ENCODE assay signal across 8 mouse cellular contexts in the genomic region with DNA sequence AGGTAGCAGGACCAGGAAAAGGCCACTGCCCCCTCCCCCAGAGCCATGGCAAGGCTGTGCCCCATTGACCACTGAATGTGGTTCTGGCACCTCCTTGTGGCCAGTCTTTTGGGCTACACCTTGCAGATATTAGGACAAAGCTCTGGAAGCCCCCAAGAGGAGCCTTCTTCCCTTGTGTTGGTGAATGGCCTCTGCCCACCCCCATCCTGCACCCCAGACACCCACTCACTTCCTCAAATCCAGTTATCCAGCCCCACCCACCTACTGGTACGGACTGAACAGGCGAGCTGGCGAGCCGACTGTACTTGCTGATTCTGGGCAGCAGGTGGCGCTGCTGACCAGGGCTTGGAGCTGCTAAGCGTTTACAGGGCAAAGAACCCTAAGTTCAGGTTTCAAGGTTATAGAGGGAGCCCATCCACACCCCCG. TPM values are rescaled to one million over a fixed set of nuclear protein-coding genes. Genes with fewer than 3 reads are reported as not detected.
DNase-seq lines count a peak whose midpoint lies in the region; ATAC-seq and TF ChIP-seq lines count a peak whose summit lies in the region.

No protein-coding gene starts in this region.

- no peak for TF ChIP-seq POLR2A in bone marrow macrophage, adult 2 months (IDR thresholded peaks at IDR 0.05; ENCODE audit: borderline replicate concordance, low read depth, low read length)

- H3K36me3 ChIP-seq in embryonic facial prominence, embryonic 15.5 days: no peaks in the 10 kb centered on the region
- H3K36me3 ChIP-seq in heart, embryonic 10.5 days: no peaks in the 10 kb centered on the region
- no peaks in the 10 kb centered on the region for H3K36me3 ChIP-seq in kidney, embryonic 14.5 days (ENCODE audit: control insufficient read depth, insufficient read depth, low read length)
- no peaks in the 10 kb centered on the region for H3K36me3 ChIP-seq in limb, embryonic 15.5 days
- H3K36me3 ChIP-seq in midbrain, postnatal 0 days (ENCODE audit: insufficient read depth, low read length): no peaks in the 10 kb centered on the region

- no peak overlapping the region for H3K9ac ChIP-seq in embryonic facial prominence, embryonic 15.5 days
- no peak overlapping the region for H3K9ac ChIP-seq in kidney, embryonic 14.5 days (ENCODE audit: low read depth, low read length)
- H3K9ac ChIP-seq in limb, embryonic 15.5 days: no peak overlapping the region
- H3K9ac ChIP-seq in midbrain, postnatal 0 days (replicated peaks; ENCODE audit: low read length, poor library complexity, severe bottlenecking): no peak overlapping the region

- H3K9me3 ChIP-seq in embryonic facial prominence, embryonic 15.5 days (replicated peaks): no peaks in the 10 kb centered on the region
- H3K9me3 ChIP-seq in heart, embryonic 10.5 days: no peaks in the 10 kb centered on the region
- no peaks in the 10 kb centered on the region for H3K9me3 ChIP-seq in kidney, embryonic 14.5 days (ENCODE audit: control insufficient read depth, low read length)
- H3K9me3 ChIP-seq in limb, embryonic 15.5 days: no peaks in the 10 kb centered on the region
- H3K9me3 ChIP-seq in midbrain, postnatal 0 days (ENCODE audit: low read length): no peaks in the 10 kb centered on the region

- WGBS in embryonic facial prominence, embryonic 15.5 days: 1% methylated on average over 7 of the region's 7 CpGs
- WGBS in heart, embryonic 10.5 days: under 1% methylated on average over 7 of the region's 7 CpGs
- under 1% methylated on average over 7 of the region's 7 CpGs for WGBS in kidney, embryonic 14.5 days
- WGBS in limb, embryonic 15.5 days: 0% methylated on average over 7 of the region's 7 CpGs
- under 1% methylated on average over 7 of the region's 7 CpGs for WGBS in midbrain, postnatal 0 days

- peak overlapping the region; percentile 46 for H3K4me2 ChIP-seq in embryonic facial prominence, embryonic 15.5 days (replicated peaks)
- H3K4me2 ChIP-seq in kidney, embryonic 14.5 days (replicated peaks; ENCODE audit: low read depth, low read length): peak overlapping the region; percentile 25
- peak overlapping the region; percentile 45 for H3K4me2 ChIP-seq in limb, embryonic 15.5 days
- H3K4me2 ChIP-seq in midbrain, postnatal 0 days (ENCODE audit: low read depth, low read length, poor library complexity, severe bottlenecking): peak overlapping the region; percentile 52

- peaks cover 13% of the 10 kb centered on the region for H3K4me1 ChIP-seq in bone marrow macrophage, adult 2 months (ENCODE audit: control insufficient read depth, insufficient read depth, low read length)
- peaks cover 42% of the 10 kb centered on the region for H3K4me1 ChIP-seq in embryonic facial prominence, embryonic 15.5 days
- H3K4me1 ChIP-seq in heart, embryonic 10.5 days: peaks cover 39% of the 10 kb centered on the region
- H3K4me1 ChIP-seq in kidney, embryonic 14.5 days (ENCODE audit: control insufficient read depth, insufficient read depth, low read length): peaks cover 30% of the 10 kb centered on the region
- peaks cover 48% of the 10 kb centered on the region for H3K4me1 ChIP-seq in limb, embryonic 15.5 days
- H3K4me1 ChIP-seq in midbrain, postnatal 0 days (ENCODE audit: insufficient read depth, low read length): 0 out of 2 replicates have a peak, but pooled peaks cover 5% of the 10 kb centered on the region

- ATAC-seq in embryonic facial prominence, embryonic 15.5 days (ENCODE audit: insufficient number of reproducible peaks, low FRiP score, low TSS enrichment, low read depth): peak; percentile 13; the same call in 1 of the 2 replicates
- ATAC-seq in kidney, embryonic 14.5 days (ENCODE audit: low FRiP score, low TSS enrichment): peak; percentile 55
- ATAC-seq in limb, embryonic 15.5 days (ENCODE audit: insufficient number of reproducible peaks, low FRiP score, low TSS enrichment, low read depth): peak; percentile 40; the same call in 1 of the 2 replicates
- peak; percentile 66; the same call in 1 of the 2 replicates for ATAC-seq in midbrain, postnatal 0 days (ENCODE audit: low FRiP score)

- peak; percentile 85 for DNase-seq in 416B (ENCODE audit: low read depth)
- peak; percentile 88 for DNase-seq in heart, embryonic 10.5 days (ENCODE audit: low spot score)
- peak; percentile 83 for DNase-seq in midbrain, postnatal 0 days (ENCODE audit: low spot score)
- DNase-seq in spleen, postnatal 10 days (ENCODE audit: low spot score in 2 of 2): peak; percentile 77 to 86

- TF ChIP-seq CTCF in bone marrow macrophage, adult 2 months (IDR thresholded peaks at IDR 0.05; ENCODE audit: low read depth, low read length): peak; percentile 100
- peak; percentile 97 for TF ChIP-seq CTCF in midbrain, postnatal 0 days (IDR thresholded peaks at IDR 0.05)

- H3K27ac ChIP-seq in bone marrow macrophage, adult 2 months (ENCODE audit: insufficient read depth, low read depth, low read length): no peak overlapping the region
- H3K27ac ChIP-seq in embryonic facial prominence, embryonic 15.5 days (replicated peaks): no peak overlapping the region
- peak overlapping the region; percentile 49 for H3K27ac ChIP-seq in heart, embryonic 10.5 days
- H3K27ac ChIP-seq in kidney, embryonic 14.5 days (ENCODE audit: low read depth, low read length): no peak overlapping the region
- H3K27ac ChIP-seq in limb, embryonic 15.5 days: no peak overlapping the region
- H3K27ac ChIP-seq in midbrain, postnatal 0 days (ENCODE audit: low read depth, low read length): no peak overlapping the region

- H3K4me3 ChIP-seq in bone marrow macrophage, adult 2 months (ENCODE audit: insufficient read depth, low read length): no peak overlapping the region
- peak overlapping the region; percentile 23 for H3K4me3 ChIP-seq in embryonic facial prominence, embryonic 15.5 days (replicated peaks)
- peak overlapping the region; percentile 40 for H3K4me3 ChIP-seq in heart, embryonic 10.5 days
- no peak overlapping the region for H3K4me3 ChIP-seq in kidney, embryonic 14.5 days (ENCODE audit: low read length)
- peak overlapping the region; percentile 18; the same call in 1 of the 2 replicates for H3K4me3 ChIP-seq in limb, embryonic 15.5 days
- no peak overlapping the region for H3K4me3 ChIP-seq in midbrain, postnatal 0 days (ENCODE audit: low read depth, low read length)

- no peaks in the 10 kb centered on the region for H3K27me3 ChIP-seq in embryonic facial prominence, embryonic 15.5 days
- H3K27me3 ChIP-seq in heart, embryonic 10.5 days (ENCODE audit: insufficient read depth, poor library complexity, severe bottlenecking): peaks cover 21% of the 10 kb centered on the region
- H3K27me3 ChIP-seq in kidney, embryonic 14.5 days (ENCODE audit: control insufficient read depth, insufficient read depth, low read length): no peaks in the 10 kb centered on the region
- no peaks in the 10 kb centered on the region for H3K27me3 ChIP-seq in limb, embryonic 15.5 days
- peaks cover 5% of the 10 kb centered on the region; the same call in 1 of the 2 replicates for H3K27me3 ChIP-seq in midbrain, postnatal 0 days (ENCODE audit: insufficient read depth, low read length)

RNA-seq across cellular contexts. Expression of a gene that starts 1.3 kb away (rescaled TPM):
- 0.21 TPM in 1 of 2 replicates, not detected in the other for polyA plus RNA-seq in bone marrow macrophage, adult 2 months (2012; ENCODE audit: insufficient read depth, insufficient read length, missing spikeins)
- 0.32 and 0.67 TPM in 2 replicates for polyA plus RNA-seq in embryonic facial prominence, embryonic 15.5 days (2015; fragmentation: Nextera tagmentation; extraction: Ambion mirVana)
- polyA plus RNA-seq in heart, embryonic 10.5 days (2016; fragmentation: Nextera tagmentation; extraction: Ambion mirVana): 0.11 and 0.21 TPM in 2 replicates
- polyA plus RNA-seq in kidney, embryonic 14.5 days (2014; fragmentation: Nextera tagmentation; extraction: Ambion mirVana): not detected in 2 replicates
- 0.49 and 0.53 TPM in 2 replicates for polyA plus RNA-seq in limb, embryonic 15.5 days (2015; fragmentation: Nextera tagmentation; extraction: Ambion mirVana)
- 0.05 TPM in 2 replicates for total RNA-seq in midbrain, postnatal 0 days (2014; rRNA removed)
- 0.05 TPM in 1 of 2 replicates, not detected in the other for polyA plus RNA-seq in midbrain, postnatal 0 days (2015; fragmentation: Nextera tagmentation; extraction: Ambion mirVana)

RNA-seq across cellular contexts. Expression of a gene that starts 22.4 kb away (rescaled TPM):
- polyA plus RNA-seq in bone marrow macrophage, adult 2 months (2012; ENCODE audit: insufficient read depth, insufficient read length, missing spikeins): 5.3 and 6.2 TPM in 2 replicates
- 0.20 and 0.21 TPM in 2 replicates for polyA plus RNA-seq in embryonic facial prominence, embryonic 15.5 days (2015; fragmentation: Nextera tagmentation; extraction: Ambion mirVana)
- polyA plus RNA-seq in heart, embryonic 10.5 days (2016; fragmentation: Nextera tagmentation; extraction: Ambion mirVana): 0.05 and 0.06 TPM in 2 replicates
- polyA plus RNA-seq in kidney, embryonic 14.5 days (2014; fragmentation: Nextera tagmentation; extraction: Ambion mirVana): not detected in 2 replicates
- 0.12 and 0.23 TPM in 2 replicates for polyA plus RNA-seq in limb, embryonic 15.5 days (2015; fragmentation: Nextera tagmentation; extraction: Ambion mirVana)
- 0.16 TPM in 1 of 2 replicates, not detected in the other for total RNA-seq in midbrain, postnatal 0 days (2014; rRNA removed)
- 0.10 and 0.14 TPM in 2 replicates for polyA plus RNA-seq in midbrain, postnatal 0 days (2015; fragmentation: Nextera tagmentation; extraction: Ambion mirVana)

RNA-seq across cellular contexts. Expression of a gene that starts 40.6 kb away (rescaled TPM):
- polyA plus RNA-seq in bone marrow macrophage, adult 2 months (2012; ENCODE audit: insufficient read depth, insufficient read length, missing spikeins): 4.1 and 5.4 TPM in 2 replicates
- polyA plus RNA-seq in embryonic facial prominence, embryonic 15.5 days (2015; fragmentation: Nextera tagmentation; extraction: Ambion mirVana): 13.1 and 14.0 TPM in 2 replicates
- polyA plus RNA-seq in heart, embryonic 10.5 days (2016; fragmentation: Nextera tagmentation; extraction: Ambion mirVana): 1.5 and 1.7 TPM in 2 replicates
- polyA plus RNA-seq in kidney, embryonic 14.5 days (2014; fragmentation: Nextera tagmentation; extraction: Ambion mirVana): 2.7 and 5.3 TPM in 2 replicates
- 15.2 and 20.6 TPM in 2 replicates for polyA plus RNA-seq in limb, embryonic 15.5 days (2015; fragmentation: Nextera tagmentation; extraction: Ambion mirVana)
- total RNA-seq in midbrain, postnatal 0 days (2014; rRNA removed): 9.7 and 10.6 TPM in 2 replicates
- polyA plus RNA-seq in midbrain, postnatal 0 days (2015; fragmentation: Nextera tagmentation; extraction: Ambion mirVana): 4.9 and 7.5 TPM in 2 replicates

Comparison
In these comparisons a context has a peak if more than half of its experiments do, and no peak if none do; other contexts are left out.
1. H3K4me3 ChIP-seq: peak in embryonic facial prominence, embryonic 15.5 days (single experiment), heart, embryonic 10.5 days (single experiment) and limb, embryonic 15.5 days (single experiment); none in bone marrow macrophage, adult 2 months (single experiment), kidney, embryonic 14.5 days (single experiment) and midbrain, postnatal 0 days (single experiment).
2. ATAC-seq: peak in every context shown above with its lines; median percentile 66 in midbrain, postnatal 0 days; 55 in kidney, embryonic 14.5 days; 40 in limb, embryonic 15.5 days; 13 in embryonic facial prominence, embryonic 15.5 days.
3. Peak in every context shown above with its lines, with median percentiles within 50 percentile points of each other: DNase-seq and H3K4me2 ChIP-seq.